Mouse (Mus musculus) hindbrain, embryonic 11.5 days (tissue): ENCODE measurements around the gene Rrm2. TPM values are rescaled to one million over a fixed set of nuclear protein-coding genes. Genes with fewer than 3 reads are reported as not detected.
"Not testable (repeated sequence)": the region's sequence is repeated elsewhere in the genome, so short reads cannot be mapped to it uniquely, and the experiment has no call there.

Experiments
- ATAC-seq: fragments of 200-750 bp; cut with Nextera tagmentation; 2 replicates; pipeline ENCODE4 v1.8.0; 2017; ENCODE audit warnings: mild to moderate bottlenecking, moderate TSS enrichment, moderate library complexity; ENCODE audit not compliant: low FRiP score
- DNase-seq: peaks from one replicate; pipeline ENCODE4 v3.0.0-alpha.2; 2015; ENCODE audit warnings: low spot score
- H3K27ac ChIP-seq: fragments of 300-500 bp; sonication (generic); 2 replicates; pipeline ENCODE4 v1.5.1; 2014; ENCODE audit warnings: mild to moderate bottlenecking, low read depth, low read length
- H3K27me3 ChIP-seq: fragments of 300-500 bp; sonication (generic); 2 replicates; pipeline ENCODE4 v1.6.1; 2014; ENCODE audit warnings: mild to moderate bottlenecking, low read length, moderate library complexity, mixed read lengths; ENCODE audit not compliant: control insufficient read depth, insufficient read depth
- H3K36me3 ChIP-seq: fragments of 300-500 bp; sonication (generic); 2 replicates; pipeline ENCODE4 v1.6.1; 2014; ENCODE audit warnings: mild to moderate bottlenecking, low read length, moderate library complexity, mixed read lengths; ENCODE audit not compliant: control insufficient read depth, insufficient read depth
- H3K4me1 ChIP-seq: fragments of 300-500 bp; sonication (generic); replicated peaks from 2 replicates; pipeline ENCODE4 v1.6.1; 2014; ENCODE audit warnings: low read length, mixed read lengths; ENCODE audit not compliant: control insufficient read depth, insufficient read depth
- H3K4me2 ChIP-seq: fragments of 300-500 bp; sonication (generic); replicated peaks from 2 replicates; pipeline ENCODE4 v1.6.1; 2014; ENCODE audit warnings: mild to moderate bottlenecking, low read depth, low read length
- H3K4me3 ChIP-seq: fragments of 300-500 bp; sonication (generic); 2 replicates; pipeline ENCODE4 v1.5.1; 2014; ENCODE audit warnings: low read depth, low read length
- H3K9ac ChIP-seq: fragments of 300-500 bp; sonication (generic); 2 replicates; pipeline ENCODE4 v1.6.1; 2014; ENCODE audit warnings: low read depth, low read length
- H3K9me3 ChIP-seq: fragments of 300-500 bp; sonication (generic); 2 replicates; pipeline ENCODE4 v1.6.1; 2016; ENCODE audit warnings: low read length; ENCODE audit not compliant: control insufficient read depth
- WGBS: fragments of 180-500 bp; shearing (Covaris S2); extraction: QIAGEN DNeasy Blood & Tissue Kit; methylation state at CpG from one replicate; pipeline ENCODE4 v1.1.7; 2014; 5-methylcytosine and 5-hydroxymethylcytosine counted together
- polyA plus RNA-seq: library from polyadenylated mRNA; unstranded; fragments of >200 nt; fragmentation: Nextera tagmentation; extraction: Ambion mirVana; gene quantifications from 2 replicates; pipeline ENCODE4 v1.2.1, GENCODE M21; 2014

Gene Rrm2
- polyA plus RNA-seq, 1 experiment from 2014 or later, result 335 TPM

DNA sequence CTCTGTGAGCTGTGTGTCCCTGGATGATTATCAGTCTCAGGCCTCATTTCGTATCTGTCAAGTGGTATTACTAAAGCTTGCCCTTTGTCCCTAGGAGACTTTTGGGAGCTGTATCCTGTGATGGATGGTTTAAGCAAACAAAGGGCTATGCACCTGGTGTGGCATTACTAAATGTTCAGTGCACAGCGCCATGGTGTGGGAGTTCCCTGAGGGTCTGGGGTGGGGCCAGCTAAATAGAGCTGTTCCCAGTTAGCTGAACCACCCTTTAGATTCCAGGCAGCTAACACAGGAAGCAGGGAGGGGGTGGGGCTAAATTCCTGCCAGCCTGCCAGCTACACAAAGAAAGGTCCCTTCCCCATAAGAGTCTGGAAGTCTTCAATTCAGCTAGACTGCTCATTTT is 16.3 kb downstream of the Rrm2 start:
- no peak overlapping the region for H3K4me3 ChIP-seq
- H3K27me3 ChIP-seq, result no peaks in the 10 kb centered on the region
- WGBS, result 6% methylated on average over 2 of the region's 2 CpGs
- DNase-seq, result peak; percentile 70
- peak; percentile 84 for ATAC-seq
- no peak overlapping the region for H3K4me2 ChIP-seq
- no peaks in the 10 kb centered on the region for H3K9me3 ChIP-seq
- H3K4me1 ChIP-seq, result 0 out of 2 replicates have a peak, but pooled peaks cover 3% of the 10 kb centered on the region
- no peak overlapping the region for H3K27ac ChIP-seq
- no peak overlapping the region for H3K9ac ChIP-seq
- H3K36me3 ChIP-seq, result no peaks in the 10 kb centered on the region

DNA sequence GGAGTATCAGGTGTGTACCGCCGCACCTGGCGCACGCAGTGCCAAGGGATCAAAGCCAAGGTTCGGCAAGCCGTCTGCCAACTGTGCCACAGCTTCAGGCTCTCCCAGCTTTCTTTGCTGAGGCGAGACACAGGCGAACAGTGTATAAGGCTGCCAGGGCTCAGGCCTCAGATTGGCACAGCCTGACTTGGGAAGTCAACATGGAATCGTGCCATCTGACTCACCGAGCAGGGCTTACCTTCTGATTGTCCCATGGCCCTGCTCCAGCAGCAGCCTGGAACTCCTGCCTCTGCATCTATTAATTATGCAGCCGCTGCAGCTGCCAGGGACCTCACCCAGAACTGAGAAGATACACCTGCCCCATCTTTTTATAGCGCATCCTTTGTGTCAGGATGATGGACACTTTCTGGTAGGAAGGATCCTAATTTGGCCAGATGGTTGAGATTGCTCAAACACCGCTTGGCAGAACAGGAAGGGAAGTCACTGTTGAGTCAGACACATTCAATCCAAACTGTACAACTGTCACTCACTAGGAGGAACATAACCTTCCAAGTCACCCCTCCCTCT is 26.9 kb downstream of the Rrm2 start:
- H3K4me1 ChIP-seq, result no peaks in the 10 kb centered on the region
- 86% methylated on average over 13 of the region's 13 CpGs for WGBS
- H3K4me3 ChIP-seq, result no peak overlapping the region
- ATAC-seq (no peak), DNase-seq (no peak)
- H3K4me2 ChIP-seq, result no peak overlapping the region
- H3K27me3 ChIP-seq, result no peaks in the 10 kb centered on the region
- no peak overlapping the region for H3K9ac ChIP-seq
- no peak overlapping the region for H3K27ac ChIP-seq
- no peaks in the 10 kb centered on the region for H3K9me3 ChIP-seq
- H3K36me3 ChIP-seq, result no peaks in the 10 kb centered on the region

DNA sequence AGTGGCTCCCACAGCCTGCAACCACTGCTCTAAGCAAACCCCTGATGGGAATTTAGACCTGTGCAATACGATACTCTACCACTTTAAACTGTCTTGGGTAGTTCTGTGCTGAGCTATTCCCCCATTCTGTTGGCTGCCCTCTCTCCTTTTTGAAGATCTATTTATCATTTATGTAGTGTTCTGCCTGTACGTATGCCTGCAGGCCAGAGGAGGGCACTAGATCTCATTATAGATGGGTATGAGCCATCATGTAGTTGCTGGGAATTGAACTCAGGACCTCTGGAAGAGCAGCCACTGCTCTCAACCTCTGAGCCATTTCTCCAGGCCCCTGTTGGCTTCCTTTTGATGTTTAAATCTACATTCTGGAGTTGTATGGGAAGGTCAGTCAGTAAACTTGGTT is 28.9 kb downstream of the Rrm2 start:
- H3K4me2 ChIP-seq, result no peak overlapping the region
- no peaks in the 10 kb centered on the region for H3K4me1 ChIP-seq
- WGBS, result 75% methylated on average over 2 of the region's 2 CpGs
- no peaks in the 10 kb centered on the region for H3K9me3 ChIP-seq
- no peaks in the 10 kb centered on the region for H3K36me3 ChIP-seq
- DNase-seq (no peak), ATAC-seq (no peak)
- H3K9ac ChIP-seq, result no peak overlapping the region
- H3K27ac ChIP-seq, result no peak overlapping the region
- no peaks in the 10 kb centered on the region for H3K27me3 ChIP-seq
- no peak overlapping the region for H3K4me3 ChIP-seq

DNA sequence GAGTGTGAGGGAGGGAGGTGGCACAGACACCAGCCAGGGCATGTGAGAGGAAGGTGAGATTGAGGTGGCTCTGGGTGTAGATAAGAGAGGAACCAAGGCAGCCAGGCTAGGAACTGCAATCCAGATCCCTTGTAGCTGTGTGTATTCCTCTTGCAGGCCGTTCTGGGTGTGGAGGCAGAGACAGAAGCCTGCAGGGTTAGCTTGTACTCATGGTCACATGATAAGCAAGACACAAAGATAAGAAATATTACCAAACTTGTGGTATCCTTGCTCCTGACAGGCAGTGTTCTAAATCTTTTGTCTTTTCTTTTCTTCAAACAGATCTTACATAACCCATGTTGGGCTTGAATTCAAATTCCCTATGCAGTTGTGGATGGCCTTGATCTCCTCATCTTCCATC is 31.9 kb downstream of the Rrm2 start:
- ATAC-seq (no peak), DNase-seq (no peak)
- Histone ChIP-seq H3K4me2 (no peak overlapping the region), H3K9ac (no peak overlapping the region), H3K27me3 (no peaks in the 10 kb centered on the region), H3K27ac (no peak overlapping the region), H3K36me3 (no peaks in the 10 kb centered on the region), H3K4me3 (no peak overlapping the region), H3K9me3 (no peaks in the 10 kb centered on the region), H3K4me1 (no peaks in the 10 kb centered on the region)
- WGBS, result 70% methylated on average over 1 of the region's 1 CpGs

DNA sequence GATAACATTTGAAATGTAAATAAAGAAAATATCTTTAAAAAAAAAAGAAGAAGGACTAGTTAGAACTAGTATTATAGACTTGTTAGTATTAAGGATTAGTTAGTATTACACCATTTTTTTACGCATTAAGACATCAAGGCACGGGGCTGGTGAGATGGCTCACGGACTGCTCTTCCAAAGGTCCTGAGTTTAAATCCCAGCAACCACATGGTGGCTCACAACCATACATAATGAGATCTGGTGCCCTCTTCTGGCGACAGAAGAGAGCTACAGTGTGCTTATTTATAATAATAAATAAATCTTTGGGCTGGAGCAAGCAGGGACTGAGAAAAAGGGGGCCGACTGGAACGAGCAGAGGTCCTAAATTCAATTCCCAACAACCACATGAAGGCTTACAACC is 33.5 kb downstream of the Rrm2 start:
- not testable (repeated sequence) for ATAC-seq, H3K27ac ChIP-seq, H3K4me3 ChIP-seq, H3K4me2 ChIP-seq, H3K9me3 ChIP-seq, H3K4me1 ChIP-seq, H3K9ac ChIP-seq, H3K36me3 ChIP-seq, H3K27me3 ChIP-seq
- WGBS, result 62% methylated on average over 6 of the region's 6 CpGs
- DNase-seq, result peak; percentile 21

DNA sequence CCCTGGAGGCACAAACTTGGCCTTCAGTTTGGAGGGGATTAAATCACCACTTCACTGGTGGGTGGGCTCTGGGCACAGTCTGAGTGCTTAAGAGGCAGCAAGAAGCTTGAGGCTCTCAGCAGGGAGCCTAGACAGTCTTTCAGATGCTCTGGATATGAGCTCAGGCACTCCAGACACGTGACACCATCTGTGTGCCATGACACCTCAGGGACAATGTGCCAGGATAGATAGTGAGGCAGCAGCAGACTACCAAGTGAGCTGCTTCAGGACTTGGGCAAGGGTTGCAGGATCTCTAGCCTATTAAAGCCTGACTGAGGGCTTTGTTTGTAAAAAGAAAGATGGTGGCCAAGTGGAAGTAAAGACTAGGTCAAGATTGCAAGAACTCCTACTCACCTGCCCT is 36.3 kb downstream of the Rrm2 start:
- Histone ChIP-seq H3K27ac (no peak overlapping the region), H3K36me3 (no peaks in the 10 kb centered on the region), H3K4me2 (no peak overlapping the region), H3K9ac (no peak overlapping the region), H3K4me3 (no peak overlapping the region), H3K27me3 (no peaks in the 10 kb centered on the region), H3K4me1 (no peaks in the 10 kb centered on the region), H3K9me3 (no peaks in the 10 kb centered on the region)
- DNase-seq (no peak), ATAC-seq (no peak)
- 63% methylated on average over 1 of the region's 1 CpGs for WGBS

DNA sequence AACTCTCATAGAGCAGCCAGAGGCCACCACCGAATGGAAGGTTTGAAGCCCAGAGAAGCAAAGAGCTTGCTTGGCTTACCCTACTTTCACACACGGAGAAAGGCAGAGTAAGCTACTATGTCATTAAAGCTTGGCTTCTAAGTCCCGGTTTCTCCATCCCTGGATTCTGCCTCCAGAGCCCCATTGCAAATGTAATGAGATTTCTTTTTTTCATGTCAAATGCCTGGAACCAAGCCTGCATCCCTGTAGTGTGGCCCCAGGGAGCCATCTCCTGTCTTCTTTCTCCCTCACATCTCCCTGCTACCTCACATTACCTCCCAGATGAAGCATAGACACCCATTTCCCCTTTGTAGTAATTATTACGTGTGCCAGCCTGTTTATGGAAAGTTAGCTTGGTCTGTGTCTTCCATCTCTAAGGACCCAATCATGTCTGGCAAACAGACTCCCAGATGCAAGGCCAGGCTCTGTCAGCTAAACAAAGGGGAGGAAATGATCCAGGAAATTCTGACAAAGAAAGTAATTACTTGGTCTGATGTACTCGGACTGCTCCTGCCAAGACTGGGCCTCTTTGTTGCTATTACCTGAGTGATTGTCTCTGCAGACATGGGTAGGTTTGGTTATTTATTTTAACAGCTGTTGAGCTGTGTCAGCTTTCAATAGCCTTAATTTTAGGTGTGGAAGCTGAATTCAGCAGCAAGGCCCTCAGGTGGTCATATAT is 38.7 kb downstream of the Rrm2 start:
- H3K4me2 ChIP-seq, result no peak overlapping the region
- H3K36me3 ChIP-seq, result no peaks in the 10 kb centered on the region
- DNase-seq (peak; percentile 5), ATAC-seq (no peak)
- no peak overlapping the region for H3K4me3 ChIP-seq
- H3K4me1 ChIP-seq, result no peaks in the 10 kb centered on the region
- H3K9ac ChIP-seq, result no peak overlapping the region
- no peaks in the 10 kb centered on the region for H3K27me3 ChIP-seq
- H3K27ac ChIP-seq, result peak overlapping the region; percentile 6; the same call in 1 of the 2 replicates
- H3K9me3 ChIP-seq, result no peaks in the 10 kb centered on the region
- 62% methylated on average over 5 of the region's 5 CpGs for WGBS

DNA sequence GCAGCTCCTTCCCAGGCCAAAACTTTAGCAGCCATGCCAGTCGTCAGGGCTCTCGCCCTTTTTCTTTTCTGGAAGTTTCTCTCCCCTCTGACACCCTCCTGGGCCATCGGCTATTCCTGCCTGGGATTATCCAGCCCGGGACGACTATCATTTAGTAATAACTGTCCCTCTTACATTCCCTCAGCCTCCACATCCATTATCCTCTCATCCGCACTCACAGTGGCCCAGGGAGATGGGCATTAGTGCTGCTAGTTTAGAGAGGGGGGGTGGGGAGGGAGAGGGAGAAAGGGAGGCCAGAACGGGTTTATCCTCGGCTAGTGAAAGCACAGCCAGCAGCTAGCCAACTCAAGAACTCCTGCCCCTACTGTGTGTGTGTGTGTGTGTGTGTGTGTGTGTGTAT is 39.3 kb downstream of the Rrm2 start:
- no peak overlapping the region for H3K4me2 ChIP-seq
- no peaks in the 10 kb centered on the region for H3K9me3 ChIP-seq
- H3K27me3 ChIP-seq, result no peaks in the 10 kb centered on the region
- no peak for DNase-seq
- WGBS, result 70% methylated on average over 8 of the region's 8 CpGs
- no peaks in the 10 kb centered on the region for H3K4me1 ChIP-seq
- H3K4me3 ChIP-seq, result no peak overlapping the region
- no peaks in the 10 kb centered on the region for H3K36me3 ChIP-seq
- no peak overlapping the region for H3K9ac ChIP-seq
- no peak overlapping the region for H3K27ac ChIP-seq
- ATAC-seq, result no peak

DNA sequence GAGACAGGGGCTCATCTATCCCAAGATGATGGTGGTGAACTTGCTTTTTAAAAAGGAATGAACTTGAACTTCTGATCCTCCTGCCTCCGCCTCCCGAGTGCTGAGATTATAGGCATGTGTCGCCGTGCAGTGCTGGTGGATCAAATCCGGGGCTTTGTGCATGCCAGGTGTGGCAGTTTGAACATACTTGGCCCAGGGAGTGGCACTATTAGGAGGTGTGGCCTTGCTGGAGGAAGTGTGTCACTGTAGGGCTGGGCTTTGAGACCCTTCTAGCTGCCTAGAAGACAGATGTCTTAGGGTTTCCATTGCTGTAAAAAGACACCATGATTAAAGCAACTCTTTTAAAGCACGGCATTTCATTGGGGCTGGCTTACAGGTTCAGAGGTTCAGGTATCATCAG is 42.5 kb downstream of the Rrm2 start:
- no peak overlapping the region for H3K4me2 ChIP-seq
- no peaks in the 10 kb centered on the region for H3K36me3 ChIP-seq
- ATAC-seq (no peak), DNase-seq (no peak)
- no peaks in the 10 kb centered on the region for H3K4me1 ChIP-seq
- 92% methylated on average over 6 of the region's 6 CpGs for WGBS
- H3K27ac ChIP-seq, result no peak overlapping the region
- H3K9ac ChIP-seq, result no peak overlapping the region
- no peaks in the 10 kb centered on the region for H3K9me3 ChIP-seq
- H3K4me3 ChIP-seq, result no peak overlapping the region
- no peaks in the 10 kb centered on the region for H3K27me3 ChIP-seq
